Mouse (Mus musculus): ENCODE results near the gene Plce1. TPM values are rescaled to one million over a fixed set of nuclear protein-coding genes. Genes with fewer than 3 reads are reported as not detected.

The Plce1 gene
- polyA plus RNA-seq, 2 experiments: 0.21 to 0.50 TPM

- Histone ChIP-seq H3K4me3 (ENCODE audit: insufficient read depth in 1 of 2, low read depth in 2 of 2, low read length in 2 of 2) (no peak overlapping the region), H3K9me3 (ENCODE audit: control insufficient read depth, low read length) (no peaks in the 10 kb centered on the region), H3K4me2 (ENCODE audit: low read depth) (no peak overlapping the region), H3K27me3 (ENCODE audit: control insufficient read depth, insufficient read depth, low read length) (no peaks in the 10 kb centered on the region), H3K36me3 (replicated peaks; ENCODE audit: control insufficient read depth, insufficient read depth, low read depth) (no peaks in the 10 kb centered on the region), H3K9ac (replicated peaks) (no peak overlapping the region), H3K27ac (no peak overlapping the region), H3K4me1 (replicated peaks; ENCODE audit: control insufficient read depth in 2 of 2, insufficient read depth in 2 of 2, low read length in 1 of 2) (no peaks in the 10 kb centered on the region)
- TF ChIP-seq EP300 (IDR thresholded peaks at IDR 0.05; ENCODE audit: low read depth) (no peak), CTCF (IDR thresholded peaks at IDR 0.05; ENCODE audit: low read depth) (no peak)
- no peak for ATAC-seq (ENCODE audit: insufficient read depth)
- DNase-seq (ENCODE audit: low read depth in 3 of 3, low spot score in 3 of 3): no peak
- 35% methylated on average over 5 of the region's 5 CpGs for WGBS (ENCODE audit: insufficient replicate concordance)
These were observed 120.2 kb downstream of the Plce1 start for GRCm38 (mm10) chr19:38601127-38601526.

DNA sequence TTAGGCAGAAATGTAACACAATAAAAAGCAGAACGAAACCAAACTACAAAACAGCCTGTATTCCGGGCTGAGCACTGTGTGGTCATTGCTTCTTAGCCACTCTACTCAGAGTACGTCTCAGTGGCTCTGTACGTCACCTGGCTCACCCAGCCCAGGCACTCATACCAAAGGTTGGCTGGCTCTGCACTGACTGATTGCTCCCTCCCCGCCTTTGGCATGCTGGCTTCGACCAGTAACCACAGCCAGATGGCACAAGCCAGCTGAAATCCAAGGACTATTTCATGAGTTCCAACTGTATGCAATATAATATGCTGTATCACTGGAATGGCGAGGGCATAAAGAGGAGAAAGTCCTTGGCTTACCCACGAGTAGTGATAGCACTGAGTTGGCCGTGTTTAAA is 121.9 kb downstream of the Plce1 start:
- ATAC-seq (ENCODE audit: insufficient read depth) (no peak), DNase-seq (ENCODE audit: low read depth in 3 of 3, low spot score in 3 of 3) (no peak)
- no peaks in the 10 kb centered on the region for H3K27me3 ChIP-seq (ENCODE audit: control insufficient read depth, insufficient read depth, low read length)
- no peaks in the 10 kb centered on the region for H3K9me3 ChIP-seq (ENCODE audit: control insufficient read depth, low read length)
- no peak overlapping the region for H3K9ac ChIP-seq (replicated peaks)
- H3K4me2 ChIP-seq (ENCODE audit: low read depth): no peak overlapping the region
- no peak overlapping the region for H3K27ac ChIP-seq
- no peaks in the 10 kb centered on the region for H3K4me1 ChIP-seq (replicated peaks; ENCODE audit: control insufficient read depth in 2 of 2, insufficient read depth in 2 of 2, low read length in 1 of 2)
- TF ChIP-seq CTCF (IDR thresholded peaks at IDR 0.05; ENCODE audit: low read depth) (no peak), EP300 (IDR thresholded peaks at IDR 0.05; ENCODE audit: low read depth) (no peak)
- 65% methylated on average over 9 of the region's 9 CpGs for WGBS (ENCODE audit: insufficient replicate concordance)
- H3K4me3 ChIP-seq (ENCODE audit: insufficient read depth in 1 of 2, low read depth in 2 of 2, low read length in 2 of 2): no peak overlapping the region
- no peaks in the 10 kb centered on the region for H3K36me3 ChIP-seq (replicated peaks; ENCODE audit: control insufficient read depth, insufficient read depth, low read depth)

DNA sequence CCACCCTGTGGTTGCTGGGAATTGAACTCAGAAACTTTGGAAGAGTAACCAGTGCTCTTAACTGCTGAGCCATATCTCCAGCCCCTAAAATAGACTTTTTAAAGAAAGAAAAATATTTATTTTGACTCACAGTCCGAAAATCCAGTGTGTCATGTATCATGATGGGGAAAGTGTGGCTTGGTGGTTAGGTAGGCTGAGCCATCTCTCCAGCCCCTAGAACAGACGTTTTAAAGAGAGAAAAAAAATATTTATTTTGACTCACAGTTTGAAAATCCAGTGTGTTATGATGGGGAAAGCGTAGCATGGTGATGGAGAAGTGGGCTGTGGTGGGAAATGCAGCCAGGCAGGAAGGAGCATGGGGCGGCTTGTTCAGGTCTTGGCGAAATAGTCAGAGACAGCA is 126.3 kb downstream of the Plce1 start:
- Histone ChIP-seq H3K4me3 (ENCODE audit: insufficient read depth in 1 of 2, low read depth in 2 of 2, low read length in 2 of 2) (no peak overlapping the region), H3K9me3 (ENCODE audit: control insufficient read depth, low read length) (no peaks in the 10 kb centered on the region), H3K4me2 (ENCODE audit: low read depth) (no peak overlapping the region), H3K36me3 (replicated peaks; ENCODE audit: control insufficient read depth, insufficient read depth, low read depth) (no peaks in the 10 kb centered on the region), H3K9ac (replicated peaks) (no peak overlapping the region), H3K4me1 (replicated peaks; ENCODE audit: control insufficient read depth in 2 of 2, insufficient read depth in 2 of 2, low read length in 1 of 2) (no peaks in the 10 kb centered on the region), H3K27me3 (ENCODE audit: control insufficient read depth, insufficient read depth, low read length) (no peaks in the 10 kb centered on the region), H3K27ac (no peak overlapping the region)
- TF ChIP-seq CTCF (IDR thresholded peaks at IDR 0.05; ENCODE audit: low read depth) (no peak), EP300 (IDR thresholded peaks at IDR 0.05; ENCODE audit: low read depth) (no peak)
- no peak for ATAC-seq (ENCODE audit: insufficient read depth)
- WGBS (ENCODE audit: insufficient replicate concordance): 58% methylated on average over 5 of the region's 5 CpGs
- DNase-seq (ENCODE audit: low read depth in 3 of 3, low spot score in 3 of 3): no peak

DNA sequence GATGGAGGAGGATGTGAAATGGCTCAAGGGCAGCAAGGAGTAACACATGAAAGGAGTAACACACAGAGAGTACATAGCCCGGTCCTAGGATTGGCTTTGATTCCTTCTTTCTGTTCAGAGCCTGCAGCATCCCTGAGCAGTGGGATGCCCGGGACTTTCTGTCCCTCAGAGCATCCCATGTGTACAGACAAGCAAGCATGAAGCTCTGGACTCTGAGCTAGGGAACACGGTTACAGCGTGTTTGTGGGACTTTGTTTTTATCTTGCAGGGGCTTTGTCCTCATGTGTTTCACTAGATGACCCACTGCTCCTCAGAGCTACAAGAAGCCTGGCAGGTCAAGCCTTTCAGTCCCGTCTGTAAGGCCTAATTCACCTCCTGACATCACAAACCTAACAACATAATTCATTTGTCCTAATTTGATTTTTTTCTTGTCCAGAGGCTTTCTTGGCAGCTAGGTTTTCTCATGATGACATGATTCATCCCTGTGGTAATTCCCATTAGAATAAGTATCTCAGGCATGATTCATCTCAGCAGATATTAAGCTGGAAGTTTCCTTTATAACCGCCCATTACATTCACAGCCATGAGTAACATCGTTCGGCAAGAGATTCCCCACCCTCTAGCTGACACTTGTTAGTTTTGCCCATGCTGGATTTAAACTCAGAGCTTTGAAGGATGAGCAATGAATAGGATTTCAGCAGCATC is 128.2 kb downstream of the Plce1 start:
- Histone ChIP-seq H3K36me3 (replicated peaks; ENCODE audit: control insufficient read depth, insufficient read depth, low read depth) (no peaks in the 10 kb centered on the region), H3K27me3 (ENCODE audit: control insufficient read depth, insufficient read depth, low read length) (no peaks in the 10 kb centered on the region), H3K4me2 (ENCODE audit: low read depth) (no peak overlapping the region), H3K27ac (no peak overlapping the region), H3K4me1 (replicated peaks; ENCODE audit: control insufficient read depth in 2 of 2, insufficient read depth in 2 of 2, low read length in 1 of 2) (no peaks in the 10 kb centered on the region), H3K9ac (replicated peaks) (no peak overlapping the region), H3K9me3 (ENCODE audit: control insufficient read depth, low read length) (no peaks in the 10 kb centered on the region), H3K4me3 (ENCODE audit: insufficient read depth in 1 of 2, low read depth in 2 of 2, low read length in 2 of 2) (no peak overlapping the region)
- TF ChIP-seq CTCF (IDR thresholded peaks at IDR 0.05; ENCODE audit: low read depth) (no peak), EP300 (IDR thresholded peaks at IDR 0.05; ENCODE audit: low read depth) (no peak)
- DNase-seq (ENCODE audit: low read depth in 3 of 3, low spot score in 3 of 3) (no peak), ATAC-seq (ENCODE audit: insufficient read depth) (no peak)
- WGBS (ENCODE audit: insufficient replicate concordance): 74% methylated on average over 8 of the region's 8 CpGs

DNA sequence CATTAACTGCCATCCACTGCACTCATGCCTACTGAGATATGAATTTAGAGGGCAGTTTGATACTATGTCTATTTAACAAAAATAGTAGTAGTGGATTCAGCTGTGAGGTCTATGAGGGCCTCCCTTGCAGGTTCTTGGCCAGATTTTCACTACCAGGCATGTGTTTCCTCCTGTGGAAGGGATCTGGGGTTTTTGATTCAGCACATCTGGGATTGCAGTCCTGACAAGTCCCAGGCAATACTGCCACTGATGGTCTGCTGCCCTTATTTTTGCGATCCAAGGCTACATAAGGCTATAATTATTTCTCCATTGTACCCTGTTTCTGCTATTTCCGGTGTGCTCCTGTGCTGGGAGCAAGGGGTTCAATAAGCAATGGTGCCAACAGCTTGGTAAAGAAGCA is 129.4 kb downstream of the Plce1 start:
- TF ChIP-seq CTCF (IDR thresholded peaks at IDR 0.05; ENCODE audit: low read depth): no peak
- no peaks in the 10 kb centered on the region for H3K9me3 ChIP-seq (ENCODE audit: control insufficient read depth, low read length)

More for the DNA sequence above, 129.4 kb downstream of the Plce1 start:
- Histone ChIP-seq H3K27ac (no peak overlapping the region), H3K4me3 (ENCODE audit: insufficient read depth in 1 of 2, low read depth in 2 of 2, low read length in 2 of 2) (no peak overlapping the region), H3K4me2 (ENCODE audit: low read depth) (no peak overlapping the region), H3K27me3 (ENCODE audit: control insufficient read depth, insufficient read depth, low read length) (no peaks in the 10 kb centered on the region), H3K9ac (replicated peaks) (no peak overlapping the region), H3K36me3 (replicated peaks; ENCODE audit: control insufficient read depth, insufficient read depth, low read depth) (no peaks in the 10 kb centered on the region), H3K4me1 (replicated peaks; ENCODE audit: control insufficient read depth in 2 of 2, insufficient read depth in 2 of 2, low read length in 1 of 2) (no peaks in the 10 kb centered on the region)
- WGBS (ENCODE audit: insufficient replicate concordance): 52% methylated on average over 2 of the region's 2 CpGs
- ATAC-seq (ENCODE audit: insufficient read depth) (no peak), DNase-seq (ENCODE audit: low read depth in 3 of 3, low spot score in 3 of 3) (no peak)

Data from liver, embryonic 14.5 days (tissue).